Mouse (Mus musculus): ENCODE data around the gene Hexb.

Gene Hexb

DNA sequence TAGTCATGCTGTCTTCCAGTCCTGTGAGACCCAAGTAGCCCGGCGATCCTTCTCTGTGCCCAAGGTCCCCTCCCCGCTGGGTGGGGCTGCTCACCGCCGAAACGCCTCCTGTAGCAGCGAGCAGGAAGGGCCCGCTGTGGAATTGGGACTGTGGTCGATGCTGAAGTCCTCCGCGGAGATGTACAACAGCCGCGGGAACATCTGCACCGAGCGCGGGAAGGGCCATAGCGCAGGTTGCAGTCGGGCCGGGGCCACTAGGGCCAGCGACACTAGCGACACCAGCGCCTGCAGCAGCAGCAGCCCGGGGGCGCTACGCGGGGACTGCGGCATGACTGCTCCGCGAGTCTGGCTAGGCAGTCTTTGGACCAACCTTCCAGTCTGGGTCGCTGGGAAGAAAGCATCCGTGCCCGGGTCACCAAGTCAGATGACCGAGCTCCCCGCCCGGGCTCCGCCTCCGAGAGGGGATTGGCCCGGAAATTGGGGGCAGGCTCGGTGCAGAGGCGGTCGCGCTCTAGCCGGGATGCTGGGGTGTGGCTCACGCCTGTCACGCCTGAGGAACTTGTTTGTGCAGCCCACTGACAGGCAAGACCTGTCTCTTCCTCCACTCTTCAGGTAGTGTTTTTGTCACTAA lies at the start of gene Hexb:
Hexb (minus strand) TSS at position 426 of the 631 bp plus-strand sequence.
- peak; percentile 88 for DNase-seq (ENCODE audit: low read depth, low spot score)

DNA sequence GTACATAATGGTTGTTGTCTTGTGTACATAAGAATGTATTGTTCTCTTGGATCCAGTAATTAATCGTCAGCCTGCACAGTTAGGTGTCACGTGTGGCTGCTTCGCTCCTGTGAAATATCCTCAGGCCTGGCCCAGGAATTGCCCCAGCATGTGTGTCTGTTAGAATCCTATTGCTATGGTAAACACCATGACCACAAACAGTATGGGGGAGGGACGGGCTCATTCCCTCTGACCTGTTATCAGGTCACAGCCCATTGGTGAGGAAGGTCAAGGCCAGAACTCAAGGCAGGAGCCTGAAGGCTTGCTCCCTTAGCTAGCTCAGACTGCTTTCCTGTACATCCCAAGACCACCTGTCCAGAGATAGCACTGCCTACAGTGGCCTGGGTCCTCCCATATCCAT lies 49.6 kb upstream of the Hexb start:
- no peak for DNase-seq (ENCODE audit: low read depth, low spot score)

DNA sequence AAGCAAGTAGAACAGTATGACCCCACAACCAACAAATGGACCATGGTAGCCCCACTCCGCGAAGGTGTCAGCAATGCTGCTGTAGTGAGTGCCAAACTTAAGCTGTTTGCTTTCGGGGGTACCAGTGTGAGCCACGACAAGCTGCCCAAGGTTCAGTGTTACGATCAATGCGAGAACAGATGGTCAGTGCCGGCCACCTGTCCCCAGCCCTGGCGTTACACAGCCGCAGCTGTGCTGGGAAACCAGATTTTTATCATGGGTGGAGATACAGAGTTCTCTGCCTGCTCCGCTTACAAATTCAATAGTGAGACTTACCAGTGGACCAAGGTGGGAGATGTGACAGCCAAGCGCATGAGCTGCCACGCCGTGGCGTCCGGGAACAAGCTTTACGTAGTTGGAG lies 48.1 kb upstream of the Hexb start:
- DNase-seq (ENCODE audit: low read depth, low spot score) = no peak

DNA sequence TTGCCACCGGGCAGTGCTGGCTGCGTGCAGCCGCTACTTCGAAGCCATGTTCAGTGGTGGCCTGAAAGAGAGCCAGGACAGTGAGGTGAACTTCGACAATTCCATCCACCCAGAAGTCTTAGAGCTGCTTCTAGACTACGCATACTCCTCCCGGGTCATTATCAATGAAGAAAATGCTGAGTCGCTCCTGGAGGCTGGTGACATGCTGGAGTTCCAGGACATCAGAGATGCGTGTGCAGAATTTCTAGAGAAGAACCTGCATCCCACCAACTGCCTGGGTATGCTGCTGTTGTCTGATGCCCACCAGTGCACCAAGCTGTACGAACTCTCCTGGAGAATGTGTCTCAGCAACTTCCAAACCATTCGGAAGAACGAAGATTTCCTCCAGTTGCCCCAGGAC lies 47.0 kb upstream of the Hexb start:
- DNase-seq (ENCODE audit: low read depth, low spot score) = no peak

DNA sequence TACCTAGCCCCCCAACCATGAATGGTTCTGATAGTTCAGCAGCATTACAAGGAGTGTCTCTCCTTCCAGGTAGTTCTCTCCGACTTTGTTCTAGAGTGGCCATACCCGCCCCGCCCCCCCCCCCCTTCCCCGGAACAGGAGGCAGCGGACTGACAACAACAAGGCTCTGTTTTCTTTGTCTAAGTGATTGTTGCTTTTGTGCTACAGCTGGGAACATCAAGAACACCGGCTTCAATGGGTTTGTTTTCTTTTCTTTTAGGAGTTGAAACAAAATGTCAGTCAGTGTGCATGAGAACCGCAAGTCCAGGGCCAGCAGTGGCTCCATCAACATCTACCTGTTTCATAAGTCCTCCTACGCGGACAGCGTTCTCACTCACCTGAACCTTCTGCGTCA lies 46.6 kb upstream of the Hexb start:
- no peak for DNase-seq (ENCODE audit: low read depth, low spot score)

DNA sequence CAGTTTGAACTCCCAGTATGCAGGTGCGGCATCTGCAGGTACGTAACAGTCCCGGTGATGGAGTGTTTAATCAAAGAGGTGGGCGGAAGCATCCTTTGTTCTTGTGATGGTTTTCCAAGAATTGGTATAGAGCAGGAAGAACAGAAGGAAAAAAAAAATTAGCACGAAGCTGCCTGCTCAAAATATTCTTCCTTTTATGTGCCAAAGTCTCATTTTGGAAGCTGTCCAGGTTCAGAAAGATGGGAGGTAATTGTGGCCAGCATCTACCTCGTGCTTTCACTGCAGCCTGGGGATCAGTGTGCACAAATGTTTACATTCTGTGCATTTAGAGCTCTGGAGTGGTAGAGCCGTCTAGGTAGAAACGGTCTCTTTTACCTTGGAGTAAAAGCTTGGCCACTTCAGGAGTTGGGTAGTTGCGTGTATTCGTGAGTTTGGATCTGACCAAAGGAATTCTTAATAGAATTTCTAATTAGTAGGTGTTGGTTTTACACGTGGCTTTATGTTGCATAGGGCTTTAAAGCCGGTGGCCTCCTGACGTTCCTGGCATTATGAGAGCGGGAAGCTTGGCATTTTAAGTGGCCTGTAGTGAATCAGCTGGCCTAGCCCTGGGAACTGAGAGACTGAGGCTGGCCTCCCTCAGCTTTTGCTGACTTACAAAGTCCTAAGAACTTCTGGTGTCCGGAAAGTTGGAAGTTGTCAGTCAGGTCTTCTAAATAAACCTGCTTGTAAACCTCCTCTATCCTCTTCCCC lies 46.0 kb upstream of the Hexb start:
- no peak for DNase-seq (ENCODE audit: low read depth, low spot score)

DNA sequence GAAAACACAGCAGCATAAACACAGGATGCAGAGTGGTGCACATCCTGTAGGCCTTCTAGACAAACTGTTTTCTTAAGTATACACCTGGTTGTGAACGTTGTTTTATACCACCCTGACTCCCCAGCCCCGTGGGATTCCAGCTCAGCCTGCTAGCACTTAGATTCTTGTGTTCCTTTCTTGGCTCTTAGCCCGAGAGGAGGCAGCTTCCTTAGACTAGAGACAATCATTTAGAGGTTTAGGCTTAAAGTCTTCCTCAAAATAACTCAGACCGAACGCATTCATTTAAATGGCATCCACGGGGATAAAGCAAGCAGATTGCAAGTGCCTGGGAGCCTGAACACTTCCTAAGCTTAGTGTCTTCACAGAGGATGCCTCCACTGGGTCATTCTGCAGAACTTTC lies 44.6 kb upstream of the Hexb start:
- DNase-seq (ENCODE audit: low read depth, low spot score) = no peak

DNA sequence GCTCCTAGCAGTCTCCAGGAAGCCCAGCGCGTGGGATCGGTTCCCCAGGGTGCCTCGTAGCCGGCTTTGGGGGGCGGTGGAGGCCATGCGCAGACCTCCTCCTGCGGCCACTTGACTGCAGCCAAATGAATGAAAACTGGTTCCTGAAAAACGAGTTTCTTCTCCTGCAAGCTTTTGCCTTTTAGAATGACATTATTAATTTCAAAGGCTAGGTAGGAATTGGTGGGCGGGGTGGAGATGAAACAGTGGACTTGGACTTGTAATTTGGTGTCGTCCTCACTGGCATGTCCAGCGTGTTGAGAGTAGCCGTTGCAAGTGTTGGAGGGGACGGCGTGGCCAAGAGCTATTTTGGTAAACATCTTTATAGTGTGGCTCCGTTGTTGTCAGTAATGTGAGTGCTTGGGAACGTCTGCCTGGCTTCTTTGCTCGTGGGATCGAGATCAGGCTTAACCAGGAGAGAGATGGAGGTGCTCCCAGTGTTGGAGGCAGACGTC lies 43.7 kb upstream of the Hexb start:
- no peak for DNase-seq (ENCODE audit: low read depth, low spot score)

DNA sequence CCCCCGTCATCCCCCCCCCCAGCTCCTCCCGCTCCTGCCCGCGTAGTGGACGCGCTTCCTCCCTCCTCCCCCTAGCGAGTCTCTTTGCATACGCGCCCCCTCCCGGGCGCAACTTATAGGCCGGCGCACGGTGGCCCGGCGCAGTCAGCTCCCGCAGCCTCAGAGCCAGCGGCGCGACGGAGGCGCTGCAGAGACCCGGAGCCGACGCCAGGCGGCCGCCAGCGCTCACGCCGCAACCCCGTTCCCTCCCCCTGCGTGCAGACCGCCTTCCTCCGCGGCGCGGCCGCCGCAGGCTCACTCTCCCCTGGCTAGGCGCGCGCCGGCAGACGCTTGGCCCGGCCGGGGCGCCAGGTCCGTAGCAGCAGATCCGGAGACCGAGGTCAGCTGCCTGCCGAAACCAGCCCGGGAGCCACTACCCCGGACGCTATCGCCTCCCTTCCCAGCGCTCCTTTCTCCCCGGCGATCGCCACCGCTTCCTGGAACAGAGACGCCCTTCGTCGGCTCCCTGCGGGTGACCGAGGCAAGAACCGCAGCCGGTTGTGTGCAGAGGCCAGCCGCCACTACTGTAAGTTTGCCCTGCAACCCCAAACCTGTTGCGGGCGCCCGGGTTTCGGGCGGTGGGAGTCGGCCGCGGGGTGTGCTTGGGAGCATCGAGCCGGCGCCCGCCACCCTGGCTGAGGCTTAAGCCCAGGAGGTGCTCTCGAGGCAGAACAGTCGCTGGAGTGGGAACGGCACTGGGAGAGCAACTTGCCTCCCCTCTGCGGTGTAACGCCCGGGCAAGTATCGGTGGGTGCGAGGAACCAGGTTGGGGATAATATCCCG lies 43.0 kb upstream of the Hexb start, which contains the start of gene Enc1:
Enc1 (plus strand) TSS at position 141 of the 822 bp plus-strand sequence.
- peak; percentile 98 for DNase-seq (ENCODE audit: low read depth, low spot score)

DNA sequence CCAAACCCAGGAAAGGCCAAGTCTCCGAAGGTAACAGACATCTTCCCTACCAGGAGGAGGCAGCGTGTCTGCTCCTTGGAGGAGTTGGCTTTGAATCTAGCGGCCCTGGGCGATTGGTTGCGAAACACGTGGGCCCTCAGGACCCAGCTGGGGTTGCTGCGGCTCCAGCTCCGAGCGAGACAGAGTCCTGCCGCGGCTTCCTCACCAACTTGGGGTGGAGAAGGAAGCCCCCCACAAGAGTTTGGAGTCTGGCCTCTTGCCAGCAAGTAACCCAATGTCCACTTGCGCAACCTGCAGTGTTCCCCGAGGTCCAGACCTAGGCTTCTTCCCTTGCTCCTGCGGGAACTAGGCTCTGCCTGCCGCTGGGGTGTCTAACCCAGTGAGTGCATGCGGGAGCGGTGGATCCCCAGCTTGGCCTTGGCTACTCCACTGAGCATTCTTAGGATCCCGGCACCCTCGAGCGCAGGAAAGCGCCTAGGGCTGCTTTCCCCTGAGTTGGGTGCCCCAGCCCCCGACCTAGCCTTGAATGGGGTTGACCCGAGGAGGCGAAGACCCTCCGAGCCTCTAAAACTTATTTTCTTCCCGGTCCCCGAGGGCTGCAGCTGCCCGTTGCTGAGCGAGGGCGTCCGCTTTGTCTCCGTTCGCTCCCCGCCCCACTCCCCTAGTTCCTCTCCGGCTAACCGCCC lies 42.3 kb upstream of the Hexb start:
- peak; percentile 86 for DNase-seq (ENCODE audit: low read depth, low spot score)

DNA sequence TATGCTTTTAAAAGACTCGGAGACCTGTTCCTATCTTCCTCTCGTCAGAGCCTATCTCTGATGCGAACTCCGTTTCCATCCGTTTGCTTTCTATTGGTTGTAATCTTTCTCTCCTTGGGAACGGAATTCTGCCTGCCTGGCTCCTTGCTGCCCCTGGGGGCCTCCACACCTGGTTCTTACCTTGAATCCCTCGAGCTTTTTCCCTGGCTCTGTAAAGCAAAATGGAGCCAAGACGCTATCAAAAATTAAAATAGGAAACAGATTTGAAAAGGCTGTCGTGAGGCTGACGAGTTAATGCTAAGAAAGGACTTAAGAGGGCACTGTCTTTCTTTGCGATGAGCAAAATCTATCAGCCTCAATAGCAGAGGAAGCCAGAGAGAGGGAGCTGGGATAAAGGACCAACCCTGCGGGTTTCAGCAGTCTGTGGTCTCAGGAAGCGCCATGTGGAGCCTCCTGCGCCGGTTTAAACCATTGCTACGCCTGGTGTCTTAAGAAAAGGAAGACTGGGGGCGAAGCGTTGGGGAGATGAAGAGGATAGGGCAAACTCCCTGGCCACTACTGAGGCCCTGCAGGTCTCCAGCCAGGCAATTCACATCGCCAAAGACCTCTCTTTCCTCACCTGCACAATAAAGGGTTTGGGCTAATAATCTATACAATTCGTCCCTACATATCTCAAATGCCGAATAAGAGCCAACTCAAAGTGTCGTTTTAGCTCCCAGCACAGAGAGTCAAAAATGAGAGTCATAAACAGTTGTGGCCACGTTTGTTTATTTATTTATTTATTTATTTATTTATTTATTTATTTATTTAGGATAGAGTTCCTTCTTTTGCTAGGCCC lies 41.4 kb upstream of the Hexb start:
- DNase-seq (ENCODE audit: low read depth, low spot score) = peak; percentile 68

DNA sequence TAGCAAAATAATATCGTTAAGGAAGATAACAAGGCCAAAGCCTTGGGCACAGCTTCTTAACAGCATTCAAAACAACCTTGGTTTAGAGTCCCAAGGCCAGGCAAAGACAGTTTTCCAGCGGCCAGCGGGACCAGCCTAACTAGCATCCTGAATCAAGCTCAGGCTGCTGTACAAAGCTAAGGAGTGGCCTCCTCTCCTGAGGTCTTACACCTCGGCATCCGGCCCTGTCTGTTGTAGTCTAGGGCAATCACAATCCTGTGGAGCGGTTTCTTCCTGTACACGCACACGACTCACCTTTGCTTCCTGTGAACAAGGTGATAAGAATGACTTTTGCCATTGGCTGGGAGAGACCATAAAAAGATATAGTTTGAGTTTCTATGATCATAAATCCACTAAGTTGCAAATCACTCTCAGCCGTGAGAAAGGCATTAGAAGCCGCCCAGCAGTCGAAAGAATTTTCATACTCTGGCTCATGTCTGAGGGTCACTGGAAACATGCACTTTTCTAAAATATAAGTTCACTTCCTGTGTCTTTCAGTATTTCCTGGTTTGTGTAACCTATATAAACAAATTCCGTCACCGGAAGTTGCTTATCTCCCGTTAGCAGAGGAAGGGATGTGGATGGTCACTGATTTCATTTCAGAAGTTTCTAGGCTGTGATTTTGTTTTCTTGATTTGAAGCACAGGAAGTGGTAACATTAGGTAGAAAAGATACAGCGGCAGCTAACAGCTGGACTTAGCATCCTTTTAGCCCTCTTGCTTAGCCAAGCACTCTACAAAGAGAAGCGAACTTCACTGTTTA lies 40.2 kb upstream of the Hexb start:
- DNase-seq (ENCODE audit: low read depth, low spot score) = no peak

DNA sequence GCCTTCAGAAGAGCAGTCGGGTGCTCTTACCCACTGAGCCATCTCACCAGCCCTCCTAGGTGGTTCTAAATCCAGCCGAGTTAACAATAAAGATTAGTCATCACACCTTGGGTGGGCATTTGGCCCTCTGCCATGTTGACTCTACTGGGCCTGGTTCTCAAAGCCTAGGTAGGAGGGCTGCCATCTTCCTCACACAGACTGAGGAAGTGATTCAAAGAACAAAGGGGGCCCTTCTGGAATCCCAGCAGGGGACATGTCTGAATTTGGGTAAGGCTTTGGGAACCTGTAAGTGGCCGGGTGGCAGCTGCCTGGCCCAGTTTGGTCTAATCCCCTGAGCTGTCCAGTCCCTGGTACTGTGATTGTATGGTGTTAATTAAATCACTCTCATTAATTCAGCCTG lies 39.5 kb upstream of the Hexb start:
- DNase-seq (ENCODE audit: low read depth, low spot score) = no peak

DNA sequence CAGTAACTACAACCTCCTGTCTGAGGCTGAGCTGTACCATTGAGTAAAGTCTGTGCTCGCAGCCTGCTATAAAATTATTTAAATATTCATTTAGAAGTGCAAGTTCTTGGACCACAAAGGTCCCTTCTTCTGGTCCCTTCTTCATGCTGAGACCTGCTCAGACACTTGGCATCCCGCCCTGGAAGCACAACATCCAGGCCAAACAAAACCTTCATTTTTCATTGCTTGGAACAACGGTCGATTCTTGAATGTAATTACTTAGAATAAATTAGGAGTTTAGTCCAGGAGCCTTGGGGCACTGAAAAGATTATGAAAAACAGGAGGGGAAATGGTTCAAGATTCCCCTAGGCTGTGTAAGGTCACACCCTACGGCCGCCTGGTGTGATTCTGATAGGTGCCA lies 37.8 kb upstream of the Hexb start:
- no peak for DNase-seq (ENCODE audit: low read depth, low spot score)

DNA sequence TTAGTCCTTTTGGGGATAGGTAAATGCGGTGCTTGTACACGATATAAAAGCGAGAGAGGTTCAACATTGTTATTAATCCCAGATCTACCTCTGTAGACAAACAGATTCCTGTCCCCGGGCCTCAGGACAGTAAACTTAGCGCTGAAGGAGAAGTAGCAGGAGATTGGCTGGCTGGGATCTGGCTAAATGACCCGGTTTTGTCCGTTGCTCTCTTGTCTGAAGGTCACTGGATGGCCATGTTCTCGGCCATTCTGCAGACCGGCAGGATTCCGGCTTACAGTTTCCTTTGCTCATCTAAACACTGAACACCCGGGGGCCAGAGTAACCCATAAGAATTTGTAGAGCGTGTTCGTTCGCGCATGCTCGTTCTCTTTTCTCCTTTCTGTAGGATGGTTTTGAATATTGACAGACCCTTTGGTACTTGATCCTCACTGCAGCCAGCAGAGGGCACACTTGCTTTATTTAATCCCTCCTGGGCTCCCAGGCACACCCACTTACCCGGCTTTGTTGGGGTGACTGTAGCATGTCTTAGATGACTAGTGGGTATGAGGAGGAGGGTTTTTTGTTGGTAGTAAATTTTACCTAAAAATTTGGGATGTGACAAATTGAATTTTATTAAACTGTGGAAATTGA lies 36.7 kb upstream of the Hexb start:
- DNase-seq (ENCODE audit: low read depth, low spot score) = peak; percentile 89

DNA sequence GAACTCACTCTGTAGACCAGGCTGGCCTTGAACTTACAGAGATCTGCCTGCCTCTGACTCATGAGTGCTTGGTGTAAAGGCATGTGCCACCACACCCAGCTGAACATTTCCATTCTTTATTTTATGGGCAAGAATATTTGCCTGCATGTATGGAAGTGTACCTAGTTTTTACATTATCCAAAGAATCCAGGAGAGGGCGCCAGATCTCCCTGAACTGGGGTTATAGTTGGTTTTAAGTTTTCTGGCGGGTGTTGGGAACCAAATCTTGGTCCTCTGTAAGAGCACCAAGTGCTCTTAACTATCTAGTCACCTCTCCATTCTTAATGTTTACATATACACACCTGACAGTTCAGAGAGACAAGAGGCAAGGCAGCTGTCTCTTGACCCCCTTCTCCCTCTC lies 34.9 kb upstream of the Hexb start:
- DNase-seq (ENCODE audit: low read depth, low spot score) = no peak

DNA sequence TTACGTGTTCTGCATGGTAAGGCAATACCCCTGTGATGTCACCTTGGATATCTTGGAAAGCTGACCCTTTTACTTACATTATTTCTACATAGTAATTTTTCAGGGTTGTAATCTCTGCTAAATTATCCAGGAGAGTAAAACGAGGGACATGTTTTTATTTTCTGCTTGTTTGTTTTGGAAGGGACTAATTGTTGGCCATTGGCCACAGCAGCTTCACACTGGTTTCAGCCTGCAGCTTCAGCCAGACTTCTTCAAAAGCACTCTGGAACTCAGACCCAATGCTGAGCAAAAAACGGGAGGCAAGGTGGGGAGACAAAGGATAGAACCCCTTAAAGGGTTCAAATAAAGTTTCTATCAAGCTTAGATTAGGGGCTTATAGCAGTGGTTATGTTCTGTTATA lies 31.9 kb upstream of the Hexb start:
- DNase-seq (ENCODE audit: low read depth, low spot score) = no peak

DNA sequence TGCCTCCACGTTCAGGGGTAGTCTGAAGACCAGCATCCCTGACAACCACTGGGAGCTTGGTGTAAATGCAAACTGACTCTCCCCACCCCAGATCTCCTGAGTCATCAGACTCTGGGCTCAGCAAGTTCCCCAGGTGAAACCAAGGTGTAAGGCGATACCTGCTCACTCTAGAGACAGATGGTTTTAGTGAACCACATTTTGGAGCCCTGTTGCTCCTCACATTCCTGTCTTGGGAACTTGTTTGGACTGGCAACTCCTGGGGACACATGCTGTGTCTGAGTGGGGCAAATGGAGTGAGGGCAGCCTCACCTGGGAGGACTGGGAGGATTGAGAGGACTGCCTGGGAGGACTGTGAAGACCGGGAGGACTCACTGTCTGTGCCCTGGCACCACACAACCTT lies 29.6 kb upstream of the Hexb start:
- DNase-seq (ENCODE audit: low read depth, low spot score) = no peak

DNA sequence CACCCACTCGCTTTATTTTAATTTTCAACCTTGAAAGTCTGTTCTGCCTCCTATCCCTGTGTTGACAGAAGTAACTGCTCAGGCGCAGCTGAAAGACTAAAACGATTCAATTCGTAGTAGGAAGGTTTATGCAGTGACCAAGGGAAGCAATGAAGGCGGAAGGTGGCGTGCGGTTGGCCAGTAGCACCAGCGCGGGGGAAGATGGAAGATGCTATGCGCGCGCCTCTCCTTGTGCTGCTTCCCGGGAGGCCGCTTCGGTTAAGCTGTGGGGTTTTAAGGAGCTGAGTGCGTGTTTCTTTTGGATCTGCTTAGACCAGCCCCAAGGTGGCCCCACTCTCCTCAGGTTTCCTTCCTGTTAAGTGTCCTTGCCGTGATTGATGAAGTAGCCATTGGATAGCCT lies 27.0 kb upstream of the Hexb start:
- DNase-seq (ENCODE audit: low read depth, low spot score) = peak; percentile 39
